Mouse (Mus musculus): ENCODE data around the gene Icam2.

- TF ChIP-seq CTCF (IDR thresholded peaks at IDR 0.05; ENCODE audit: low read depth, low read length): no peak
- TF ChIP-seq POLR2A (IDR thresholded peaks at IDR 0.05; ENCODE audit: borderline replicate concordance, low read depth, low read length): no peak
Measured at GRCm38 (mm10) chr11:106340990-106341520, 46.8 kb downstream of the Icam2 start.

Data from bone marrow macrophage, adult 2 months (primary cell).